Mouse (Mus musculus) neural tube, embryonic 12.5 days (tissue): ENCODE data around the gene Stx6. TPM values are rescaled to one million over a fixed set of nuclear protein-coding genes. Genes with fewer than 3 reads are reported as not detected.
"Not testable (repeated sequence)": the region's sequence is repeated elsewhere in the genome, so short reads cannot be mapped to it uniquely, and the experiment has no call there.

Source experiments
- ATAC-seq: fragments of 200-750 bp; cut with Nextera tagmentation; 2 replicates; pipeline ENCODE4 v1.8.0; 2017; ENCODE audit warnings: low read depth, mild to moderate bottlenecking, moderate TSS enrichment, moderate library complexity; ENCODE audit not compliant: low FRiP score
- H3K27ac ChIP-seq: fragments of 300-500 bp; sonication (generic); 2 replicates; pipeline ENCODE4 v1.5.1; 2016
- H3K27me3 ChIP-seq: fragments of 300-500 bp; sonication (generic); replicated peaks from 2 replicates; pipeline ENCODE4 v1.6.1; 2016; ENCODE audit warnings: mild to moderate bottlenecking
- H3K36me3 ChIP-seq: fragments of 300-500 bp; sonication (generic); 2 replicates; pipeline ENCODE4 v1.6.1; 2016; ENCODE audit warnings: mild to moderate bottlenecking
- H3K4me1 ChIP-seq: fragments of 300-500 bp; sonication (generic); 2 replicates; pipeline ENCODE4 v1.6.1; 2016
- H3K4me2 ChIP-seq: fragments of 300-500 bp; sonication (generic); replicated peaks from 2 replicates; pipeline ENCODE4 v1.6.1; 2016; ENCODE audit warnings: mild to moderate bottlenecking
- H3K4me3 ChIP-seq: fragments of 300-500 bp; sonication (generic); 2 replicates; pipeline ENCODE4 v1.5.1; 2016
- H3K9ac ChIP-seq: fragments of 300-500 bp; sonication (generic); 2 replicates; pipeline ENCODE4 v1.6.1; 2016; ENCODE audit warnings: mild to moderate bottlenecking
- H3K9me3 ChIP-seq: fragments of 300-500 bp; sonication (generic); 2 replicates; pipeline ENCODE4 v1.6.1; 2016; ENCODE audit warnings: mild to moderate bottlenecking
- WGBS: fragments of 180-500 bp; shearing (Covaris S2); methylation state at CpG from one replicate; pipeline ENCODE4 v1.1.7; 2016; 5-methylcytosine and 5-hydroxymethylcytosine counted together
- polyA plus RNA-seq: library from polyadenylated mRNA; unstranded; fragments of >200 nt; fragmentation: Nextera tagmentation; extraction: Ambion mirVana; gene quantifications from 2 replicates; pipeline ENCODE4 v1.2.1, GENCODE M21; 2016

The Stx6 gene
- polyA plus RNA-seq, 1 experiment from 2014 or later, result 129 TPM

GRCm38 (mm10) chr1:155173644-155174016 lies 15.1 kb downstream of the Stx6 start:
- 84% methylated on average over 1 of the region's 1 CpGs for WGBS
- H3K27ac ChIP-seq, H3K4me3 ChIP-seq, ATAC-seq, H3K4me1 ChIP-seq, H3K9me3 ChIP-seq, H3K9ac ChIP-seq, H3K4me2 ChIP-seq, H3K27me3 ChIP-seq: not testable (repeated sequence)
- peaks cover 23% of the 10 kb centered on the region for H3K36me3 ChIP-seq

- Histone ChIP-seq H3K4me3 (no peak overlapping the region), H3K27ac (no peak overlapping the region), H3K27me3 (no peaks in the 10 kb centered on the region), H3K36me3 (peaks cover 30% of the 10 kb centered on the region), H3K4me1 (peaks cover 4% of the 10 kb centered on the region; the same call in 1 of the 2 replicates), H3K9ac (no peak overlapping the region), H3K4me2 (no peak overlapping the region), H3K9me3 (no peaks in the 10 kb centered on the region)
- WGBS, result 91% methylated on average over 1 of the region's 1 CpGs
- ATAC-seq, result no peak
Measured at GRCm38 (mm10) chr1:155174424-155174823, 15.9 kb downstream of the Stx6 start.

GRCm38 (mm10) chr1:155178192-155178924 lies 19.8 kb downstream of the Stx6 start:
- Histone ChIP-seq H3K9me3 (no peaks in the 10 kb centered on the region), H3K27me3 (no peaks in the 10 kb centered on the region), H3K4me2 (no peak overlapping the region), H3K27ac (no peak overlapping the region), H3K9ac (no peak overlapping the region), H3K36me3 (peaks cover 49% of the 10 kb centered on the region), H3K4me3 (no peak overlapping the region), H3K4me1 (no peaks in the 10 kb centered on the region)
- no peak for ATAC-seq
- WGBS, result 78% methylated on average over 2 of the region's 2 CpGs

- no peak for ATAC-seq
- no peak overlapping the region for H3K9ac ChIP-seq
- no peak overlapping the region for H3K4me2 ChIP-seq
- WGBS, result 93% methylated on average over 3 of the region's 3 CpGs
- no peaks in the 10 kb centered on the region for H3K9me3 ChIP-seq
- peaks cover 47% of the 10 kb centered on the region for H3K36me3 ChIP-seq
- no peaks in the 10 kb centered on the region for H3K27me3 ChIP-seq
- H3K4me1 ChIP-seq, result no peaks in the 10 kb centered on the region
- H3K4me3 ChIP-seq, result no peak overlapping the region
- no peak overlapping the region for H3K27ac ChIP-seq
Measured at GRCm38 (mm10) chr1:155184191-155184590, 25.7 kb downstream of the Stx6 start.

- Histone ChIP-seq H3K4me2 (no peak overlapping the region), H3K4me1 (peaks cover 8% of the 10 kb centered on the region; the same call in 1 of the 2 replicates), H3K9me3 (no peaks in the 10 kb centered on the region), H3K27me3 (no peaks in the 10 kb centered on the region), H3K9ac (no peak overlapping the region), H3K4me3 (no peak overlapping the region), H3K27ac (no peak overlapping the region), H3K36me3 (peaks cover 59% of the 10 kb centered on the region)
- no peak for ATAC-seq
- 92% methylated on average over 4 of the region's 4 CpGs for WGBS
Measured at GRCm38 (mm10) chr1:155188656-155189055, 30.1 kb downstream of the Stx6 start.

DNA sequence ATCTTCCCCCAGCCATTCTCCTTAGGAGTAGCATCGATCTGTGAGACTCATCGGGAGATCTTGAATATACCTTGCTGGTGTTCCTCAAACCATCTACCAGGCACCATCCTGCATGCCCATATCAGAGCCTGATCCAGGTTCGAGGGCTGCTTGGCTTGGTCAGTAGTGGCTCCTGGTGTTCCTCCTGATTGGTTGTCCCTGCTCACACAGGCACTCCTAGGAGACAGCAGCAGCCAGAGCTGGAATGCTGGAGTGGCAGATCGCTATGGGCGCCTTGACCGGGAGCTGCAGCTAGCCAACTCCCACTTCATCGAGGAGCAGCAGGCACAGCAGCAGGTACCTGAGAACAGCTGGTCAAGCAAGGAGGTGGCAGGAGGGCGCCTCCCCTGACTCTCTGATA lies 32.7 kb downstream of the Stx6 start:
- H3K27ac ChIP-seq, result no peak overlapping the region
- H3K27me3 ChIP-seq, result no peaks in the 10 kb centered on the region
- no peak overlapping the region for H3K4me3 ChIP-seq
- H3K4me2 ChIP-seq, result no peak overlapping the region
- no peak for ATAC-seq
- 85% methylated on average over 8 of the region's 8 CpGs for WGBS
- peaks cover 69% of the 10 kb centered on the region for H3K36me3 ChIP-seq
- H3K4me1 ChIP-seq, result peaks cover 8% of the 10 kb centered on the region; the same call in 1 of the 2 replicates
- H3K9ac ChIP-seq, result no peak overlapping the region
- H3K9me3 ChIP-seq, result no peaks in the 10 kb centered on the region

- ATAC-seq, result no peak
- Histone ChIP-seq H3K4me1 (peaks cover 8% of the 10 kb centered on the region; the same call in 1 of the 2 replicates), H3K9ac (no peak overlapping the region), H3K4me2 (no peak overlapping the region), H3K27me3 (no peaks in the 10 kb centered on the region), H3K36me3 (peaks cover 65% of the 10 kb centered on the region), H3K27ac (no peak overlapping the region), H3K9me3 (no peaks in the 10 kb centered on the region), H3K4me3 (no peak overlapping the region)
- 84% methylated on average over 2 of the region's 2 CpGs for WGBS
Measured at GRCm38 (mm10) chr1:155191671-155192070, 33.2 kb downstream of the Stx6 start.

DNA sequence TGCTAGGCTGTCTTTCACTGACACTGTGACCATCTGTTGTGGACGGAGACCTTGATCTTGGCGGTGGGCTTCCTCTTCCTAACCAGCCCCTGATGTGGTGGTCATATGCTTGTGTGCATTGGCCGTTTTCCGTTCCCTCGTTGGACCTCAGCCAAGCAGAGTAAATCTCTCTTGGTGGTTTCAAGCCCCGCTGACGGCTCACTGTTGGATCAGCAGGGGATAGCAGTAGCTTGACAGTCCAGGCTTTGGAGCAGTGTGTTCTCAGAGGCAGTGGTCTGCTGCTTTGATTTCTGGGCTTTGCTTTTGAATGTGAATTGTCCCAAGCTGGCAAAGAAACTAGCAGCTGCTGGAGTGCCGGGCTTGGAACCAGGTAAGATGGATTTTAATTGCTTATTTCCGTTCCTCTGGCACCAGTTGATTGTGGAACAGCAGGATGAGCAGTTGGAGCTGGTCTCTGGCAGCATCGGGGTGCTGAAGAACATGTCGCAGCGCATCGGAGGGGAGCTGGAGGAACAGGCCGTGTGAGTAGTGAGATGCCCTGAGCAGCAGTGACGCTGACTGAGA lies 34.4 kb downstream of the Stx6 start:
- H3K4me1 ChIP-seq, result peaks cover 8% of the 10 kb centered on the region; the same call in 1 of the 2 replicates
- no peak overlapping the region for H3K4me2 ChIP-seq
- H3K36me3 ChIP-seq, result peaks cover 72% of the 10 kb centered on the region
- H3K27ac ChIP-seq, result no peak overlapping the region
- H3K9ac ChIP-seq, result no peak overlapping the region
- ATAC-seq, result no peak
- H3K4me3 ChIP-seq, result no peak overlapping the region
- WGBS, result 70% methylated on average over 15 of the region's 15 CpGs
- H3K9me3 ChIP-seq, result no peaks in the 10 kb centered on the region
- H3K27me3 ChIP-seq, result no peaks in the 10 kb centered on the region

GRCm38 (mm10) chr1:155196691-155197090 lies 38.2 kb downstream of the Stx6 start:
- Histone ChIP-seq H3K27ac (no peak overlapping the region), H3K9me3 (no peaks in the 10 kb centered on the region), H3K4me3 (no peak overlapping the region), H3K9ac (no peak overlapping the region), H3K36me3 (peaks cover 66% of the 10 kb centered on the region), H3K27me3 (no peaks in the 10 kb centered on the region), H3K4me2 (no peak overlapping the region), H3K4me1 (peaks cover 8% of the 10 kb centered on the region; the same call in 1 of the 2 replicates)
- no peak for ATAC-seq
- 95% methylated on average over 4 of the region's 4 CpGs for WGBS

DNA sequence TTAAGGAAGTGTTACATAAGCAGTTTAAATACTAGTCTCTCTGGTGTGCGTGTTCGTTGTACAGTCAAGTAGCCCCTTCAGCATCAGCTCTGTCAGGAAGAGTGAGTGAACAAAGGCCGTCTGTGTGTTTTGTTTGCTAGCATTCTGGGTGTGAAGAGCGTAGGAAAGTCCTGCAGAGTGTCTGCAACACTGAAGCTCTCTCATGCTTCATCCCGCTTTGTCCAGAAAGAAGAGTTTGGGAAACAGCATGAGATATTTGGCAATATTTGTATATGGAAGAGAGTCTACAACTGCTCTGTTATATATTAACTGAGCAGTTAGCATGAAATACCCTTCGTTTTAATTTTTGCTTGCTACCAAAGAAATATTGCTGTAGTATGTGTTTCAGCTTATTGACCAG lies 41.0 kb downstream of the Stx6 start:
- 77% methylated on average over 6 of the region's 6 CpGs for WGBS
- Histone ChIP-seq H3K4me3 (no peak overlapping the region), H3K9me3 (no peaks in the 10 kb centered on the region), H3K9ac (no peak overlapping the region), H3K4me2 (no peak overlapping the region), H3K4me1 (peaks cover 14% of the 10 kb centered on the region), H3K27me3 (no peaks in the 10 kb centered on the region), H3K36me3 (peaks cover 61% of the 10 kb centered on the region), H3K27ac (no peak overlapping the region)
- no peak for ATAC-seq

GRCm38 (mm10) chr1:155200967-155201366 lies 42.5 kb downstream of the Stx6 start:
- Histone ChIP-seq H3K27me3 (no peaks in the 10 kb centered on the region), H3K9me3 (no peaks in the 10 kb centered on the region), H3K4me2 (no peak overlapping the region), H3K36me3 (peaks cover 55% of the 10 kb centered on the region), H3K27ac (no peak overlapping the region), H3K4me3 (no peak overlapping the region), H3K9ac (no peak overlapping the region), H3K4me1 (peaks cover 27% of the 10 kb centered on the region)
- 50% methylated on average over 2 of the region's 2 CpGs for WGBS
- ATAC-seq, result no peak

DNA sequence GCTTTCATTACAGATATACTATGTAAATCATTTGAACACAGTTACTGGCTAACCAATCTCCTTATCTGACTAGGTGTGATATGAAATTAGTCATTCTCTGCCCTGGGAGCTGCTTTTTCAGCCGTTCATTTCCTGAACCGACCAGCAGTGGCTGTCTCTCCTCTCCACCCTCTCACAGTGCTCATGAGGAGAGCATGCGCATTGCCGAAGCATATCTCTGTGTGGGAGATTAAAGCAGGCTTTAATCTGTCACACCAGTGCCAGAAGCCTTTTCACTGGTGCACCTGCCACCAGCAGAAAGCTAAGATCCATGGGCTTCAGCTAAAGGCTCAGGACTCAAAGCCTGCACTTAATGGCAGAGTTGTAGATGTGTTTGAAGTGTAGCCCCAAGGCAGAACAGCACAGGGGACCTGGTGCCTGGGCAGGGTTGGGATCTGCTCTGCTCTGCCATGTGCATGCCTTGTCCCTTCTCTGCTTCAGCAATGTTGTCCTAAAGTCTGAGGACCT lies 42.9 kb downstream of the Stx6 start:
- Histone ChIP-seq H3K27ac (no peak overlapping the region), H3K4me1 (peaks cover 32% of the 10 kb centered on the region), H3K27me3 (no peaks in the 10 kb centered on the region), H3K36me3 (peaks cover 57% of the 10 kb centered on the region), H3K9me3 (no peaks in the 10 kb centered on the region), H3K4me3 (no peak overlapping the region), H3K9ac (no peak overlapping the region), H3K4me2 (no peak overlapping the region)
- no peak for ATAC-seq
- WGBS, result 85% methylated on average over 4 of the region's 4 CpGs
